Mouse (Mus musculus) limb, embryonic 14.5 days (tissue): Measurements from ENCODE around the gene Col18a1. TPM values are rescaled to one million over a fixed set of nuclear protein-coding genes. Genes with fewer than 3 reads are reported as not detected.

Source experiments
- ATAC-seq: fragments of 200-750 bp; cut with Nextera tagmentation; 2 replicates; pipeline ENCODE4 v1.8.0; 2017; ENCODE audit warnings: low read depth, moderate number of reproducible peaks, moderate TSS enrichment; ENCODE audit not compliant: low FRiP score
- DNase-seq: peaks from one replicate; pipeline ENCODE4 v3.0.0-alpha.2; 2015; ENCODE audit warnings: low spot score
- H3K27ac ChIP-seq: fragments of 300-500 bp; sonication (generic); replicated peaks from 2 replicates; pipeline ENCODE4 v1.5.1; 2014; ENCODE audit warnings: low read depth, mild to moderate bottlenecking, low read length, moderate library complexity, mixed read lengths
- H3K27me3 ChIP-seq: fragments of 300-500 bp; sonication (generic); 2 replicates; pipeline ENCODE4 v1.6.1; 2014; ENCODE audit warnings: low read length, mixed read lengths; ENCODE audit not compliant: control insufficient read depth, insufficient read depth
- H3K36me3 ChIP-seq: fragments of 300-500 bp; sonication (generic); 2 replicates; pipeline ENCODE4 v1.6.1; 2014; ENCODE audit warnings: mild to moderate bottlenecking, low read length, moderate library complexity, mixed read lengths; ENCODE audit not compliant: control insufficient read depth, insufficient read depth
- H3K4me1 ChIP-seq: fragments of 300-500 bp; sonication (generic); 2 replicates; pipeline ENCODE4 v1.6.1; 2014; ENCODE audit warnings: antibody characterized with exemption, low read length, mixed read lengths; ENCODE audit not compliant: control insufficient read depth, insufficient read depth
- H3K4me2 ChIP-seq: fragments of 300-500 bp; sonication (generic); replicated peaks from 2 replicates; pipeline ENCODE4 v1.6.1; 2014; ENCODE audit warnings: low read depth, mild to moderate bottlenecking, low read length, moderate library complexity; ENCODE audit not compliant: severe bottlenecking
- H3K4me3 ChIP-seq: fragments of 300-500 bp; sonication (generic); replicated peaks from 2 replicates; pipeline ENCODE4 v1.5.1; 2014; ENCODE audit warnings: low read length
- H3K9ac ChIP-seq: fragments of 300-500 bp; sonication (generic); 2 replicates; pipeline ENCODE4 v1.6.1; 2014; ENCODE audit warnings: mild to moderate bottlenecking, low read depth, low read length, moderate library complexity; ENCODE audit not compliant: severe bottlenecking
- H3K9me3 ChIP-seq: fragments of 300-500 bp; sonication (generic); 2 replicates; pipeline ENCODE4 v1.6.1; 2016; ENCODE audit warnings: low read length; ENCODE audit not compliant: control insufficient read depth
- POLR2A ChIP-seq: fragments of 200-500 bp; IDR thresholded peaks from 2 replicates; pipeline ENCODE4 v1.8.0; 2012; ENCODE audit warnings: inconsistent platforms, mild to moderate bottlenecking, moderate library complexity, borderline replicate concordance; ENCODE audit not compliant: insufficient read depth, insufficient read length; ENCODE audit errors: extremely low read depth
- WGBS: fragments of 180-500 bp; shearing (Covaris S2); extraction: QIAGEN DNeasy Blood & Tissue Kit; methylation state at CpG from one replicate; pipeline ENCODE4 v1.1.7; 2014; 5-methylcytosine and 5-hydroxymethylcytosine counted together
- polyA plus RNA-seq, 2 experiments: library from polyadenylated mRNA; depleted of rRNA in 1 of 2; stranded (reverse) in 1 of 2; unstranded in 1 of 2; fragments of >200 nt; fragmentation: Nextera tagmentation in 1 of 2; extraction: Ambion mirVana in 1 of 2; gene quantifications; 2 replicates each; pipeline versions ENCODE4 v1.2.1 to v1.2.3; 2012 to 2014

Gene Col18a1
- polyA plus RNA-seq, 2 experiments: 66.4 to 77.8 TPM

- WGBS: 85% methylated on average over 7 of the region's 7 CpGs
- Histone ChIP-seq H3K4me3 (no peak overlapping the region), H3K4me1 (no peaks in the 10 kb centered on the region), H3K27me3 (no peaks in the 10 kb centered on the region), H3K36me3 (no peaks in the 10 kb centered on the region; the same call in 1 of the 2 replicates), H3K27ac (no peak overlapping the region), H3K9ac (no peak overlapping the region), H3K4me2 (no peak overlapping the region), H3K9me3 (no peaks in the 10 kb centered on the region)
- ATAC-seq (no peak), DNase-seq (no peak)
- no peak for TF ChIP-seq POLR2A
Observed at GRCm38 (mm10) chr10:77068469-77068868, 97.9 kb downstream of the Col18a1 start.

GRCm38 (mm10) chr10:77064659-77065058, 101.7 kb downstream of the Col18a1 start:
- Histone ChIP-seq H3K4me3 (no peak overlapping the region), H3K9me3 (no peaks in the 10 kb centered on the region), H3K27ac (no peak overlapping the region), H3K9ac (no peak overlapping the region), H3K4me1 (no peaks in the 10 kb centered on the region), H3K36me3 (no peaks in the 10 kb centered on the region; the same call in 1 of the 2 replicates), H3K4me2 (no peak overlapping the region), H3K27me3 (no peaks in the 10 kb centered on the region)
- DNase-seq: no peak
- no peak for ATAC-seq
- no peak for TF ChIP-seq POLR2A

- 92% methylated on average over 3 of the region's 3 CpGs for WGBS
- no peaks in the 10 kb centered on the region for H3K4me1 ChIP-seq
- no peak for DNase-seq
Observed at GRCm38 (mm10) chr10:77064239-77064638, 102.1 kb downstream of the Col18a1 start.

GRCm38 (mm10) chr10:77062393-77063010, 103.8 kb downstream of the Col18a1 start:
- H3K9ac ChIP-seq: no peak overlapping the region
- H3K4me2 ChIP-seq: no peak overlapping the region
- no peaks in the 10 kb centered on the region for H3K27me3 ChIP-seq
- no peak overlapping the region for H3K4me3 ChIP-seq
- H3K9me3 ChIP-seq: no peaks in the 10 kb centered on the region
- DNase-seq: no peak
- H3K36me3 ChIP-seq: no peaks in the 10 kb centered on the region; the same call in 1 of the 2 replicates
- WGBS: 85% methylated on average over 11 of the region's 11 CpGs
- H3K27ac ChIP-seq: no peak overlapping the region
- no peak for ATAC-seq
- no peak for TF ChIP-seq POLR2A
- no peaks in the 10 kb centered on the region for H3K4me1 ChIP-seq

More at GRCm38 (mm10) chr10:77064239-77064638, 102.1 kb downstream of the Col18a1 start:
- Histone ChIP-seq H3K4me3 (no peak overlapping the region), H3K9me3 (no peaks in the 10 kb centered on the region), H3K4me2 (no peak overlapping the region), H3K27ac (no peak overlapping the region), H3K9ac (no peak overlapping the region), H3K27me3 (no peaks in the 10 kb centered on the region), H3K36me3 (no peaks in the 10 kb centered on the region; the same call in 1 of the 2 replicates)
- TF ChIP-seq POLR2A: no peak
- no peak for ATAC-seq

GRCm38 (mm10) chr10:77061426-77061825, 104.9 kb downstream of the Col18a1 start:
- no peak for TF ChIP-seq POLR2A
- DNase-seq (no peak), ATAC-seq (no peak)
- no peaks in the 10 kb centered on the region for H3K27me3 ChIP-seq
- H3K9ac ChIP-seq: no peak overlapping the region
- H3K4me1 ChIP-seq: no peaks in the 10 kb centered on the region
- WGBS: 71% methylated on average over 3 of the region's 3 CpGs
- no peak overlapping the region for H3K4me2 ChIP-seq
- H3K9me3 ChIP-seq: no peaks in the 10 kb centered on the region
- no peak overlapping the region for H3K27ac ChIP-seq
- H3K36me3 ChIP-seq: no peaks in the 10 kb centered on the region; the same call in 1 of the 2 replicates
- no peak overlapping the region for H3K4me3 ChIP-seq
